Mouse (Mus musculus): ENCODE measurements around the gene Dek.

DNA sequence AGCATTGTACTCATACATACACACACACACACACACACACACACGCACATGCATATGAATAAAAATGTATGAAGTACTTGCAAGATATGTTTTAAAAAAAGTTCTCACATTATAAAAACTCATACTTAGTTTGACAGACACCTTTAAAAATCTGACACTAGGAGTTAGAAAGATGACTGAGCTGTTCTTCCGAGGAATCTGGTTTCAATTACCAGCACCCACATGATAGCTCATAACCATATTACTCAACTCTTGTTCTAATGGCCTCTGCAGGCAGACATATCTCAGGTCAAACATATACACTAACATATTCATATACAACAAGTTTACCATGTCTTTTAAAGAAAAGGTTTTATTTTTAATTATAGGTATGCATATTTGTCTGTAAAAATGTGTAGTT lies 9.4 kb downstream of the Dek start:
- no peak for TF ChIP-seq CTCF (IDR thresholded peaks at IDR 0.05; ENCODE audit: low read depth)
- no peak for TF ChIP-seq EP300 (IDR thresholded peaks at IDR 0.05; ENCODE audit: low read depth)
